Mouse (Mus musculus) midbrain, embryonic 11.5 days (tissue): ENCODE measurements around the gene Slc22a18. TPM values are rescaled to one million over a fixed set of nuclear protein-coding genes. Genes with fewer than 3 reads are reported as not detected.

ENCODE experiments used
- ATAC-seq: fragments of 200-750 bp; cut with Nextera tagmentation; 2 replicates; pipeline ENCODE4 v1.8.0; 2017; ENCODE audit warnings: moderate TSS enrichment, moderate library complexity; ENCODE audit not compliant: low FRiP score
- DNase-seq: peaks from one replicate; pipeline ENCODE4 v3.0.0; 2015; ENCODE audit warnings: low spot score; ENCODE audit errors: missing footprints
- H3K27ac ChIP-seq: fragments of 300-500 bp; sonication (generic); 2 replicates; pipeline ENCODE4 v1.5.1; 2014; ENCODE audit warnings: low read depth, low read length
- H3K27me3 ChIP-seq: fragments of 300-500 bp; sonication (generic); 2 replicates; pipeline ENCODE4 v1.6.1; 2014; ENCODE audit warnings: mild to moderate bottlenecking, low read length, moderate library complexity, mixed read lengths; ENCODE audit not compliant: control insufficient read depth, insufficient read depth
- H3K36me3 ChIP-seq: fragments of 300-500 bp; sonication (generic); 2 replicates; pipeline ENCODE4 v1.6.1; 2014; ENCODE audit warnings: mild to moderate bottlenecking, low read length, moderate library complexity, mixed read lengths; ENCODE audit not compliant: control insufficient read depth, insufficient read depth
- H3K4me1 ChIP-seq: fragments of 300-500 bp; sonication (generic); 2 replicates; pipeline ENCODE4 v1.6.1; 2014; ENCODE audit warnings: low read length; ENCODE audit not compliant: control insufficient read depth, insufficient read depth
- H3K4me2 ChIP-seq: fragments of 300-500 bp; sonication (generic); 2 replicates; pipeline ENCODE4 v1.6.1; 2014; ENCODE audit warnings: mild to moderate bottlenecking, moderate library complexity
- H3K4me3 ChIP-seq: fragments of 300-500 bp; sonication (generic); 2 replicates; pipeline ENCODE4 v1.5.1; 2014; ENCODE audit warnings: low read depth, low read length
- H3K9ac ChIP-seq: fragments of 300-500 bp; sonication (generic); 2 replicates; pipeline ENCODE4 v1.6.1; 2014; ENCODE audit warnings: low read length
- H3K9me3 ChIP-seq: fragments of 300-500 bp; sonication (generic); 2 replicates; pipeline ENCODE4 v1.6.1; 2016; ENCODE audit warnings: low read length; ENCODE audit not compliant: control insufficient read depth
- WGBS: fragments of 180-500 bp; shearing (Covaris S2); extraction: QIAGEN DNeasy Blood & Tissue Kit; methylation state at CpG from one replicate; pipeline ENCODE4 v1.1.7; 2014; 5-methylcytosine and 5-hydroxymethylcytosine counted together
- polyA plus RNA-seq: library from polyadenylated mRNA; unstranded; fragments of >200 nt; fragmentation: Nextera tagmentation; extraction: Ambion mirVana; gene quantifications from 2 replicates; pipeline ENCODE4 v1.2.1, GENCODE M21; 2014

Gene Slc22a18
- polyA plus RNA-seq, 1 experiment from 2014 or later = 0.16 TPM

DNA sequence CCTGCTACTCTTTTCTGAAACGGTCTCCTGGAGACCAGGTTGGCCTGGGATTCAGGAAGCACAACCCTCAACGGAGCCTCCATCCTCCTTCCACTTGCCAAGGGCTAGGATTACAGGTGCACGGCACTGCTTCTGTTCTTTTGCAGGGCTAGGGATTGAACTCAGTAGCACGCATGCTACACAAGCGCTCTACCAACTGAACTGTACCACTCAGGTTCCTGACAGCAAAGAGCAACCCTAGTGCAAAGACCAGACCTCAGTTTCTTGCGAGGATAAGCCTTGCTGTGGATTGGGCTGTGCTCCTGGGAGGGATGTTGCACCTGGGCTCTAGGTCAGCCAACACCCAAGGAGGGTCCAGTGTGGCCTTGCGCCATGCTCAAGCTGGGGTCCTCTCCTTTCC is 32.7 kb downstream of the Slc22a18 start:
- Histone ChIP-seq H3K4me3 (no peak overlapping the region), H3K27me3 (peaks cover 30% of the 10 kb centered on the region), H3K36me3 (no peaks in the 10 kb centered on the region), H3K4me1 (peaks cover 5% of the 10 kb centered on the region; the same call in 1 of the 2 replicates), H3K9me3 (no peaks in the 10 kb centered on the region), H3K27ac (no peak overlapping the region), H3K4me2 (no peak overlapping the region), H3K9ac (no peak overlapping the region)
- 69% methylated on average over 7 of the region's 7 CpGs for WGBS
- DNase-seq (no peak), ATAC-seq (no peak)

DNA sequence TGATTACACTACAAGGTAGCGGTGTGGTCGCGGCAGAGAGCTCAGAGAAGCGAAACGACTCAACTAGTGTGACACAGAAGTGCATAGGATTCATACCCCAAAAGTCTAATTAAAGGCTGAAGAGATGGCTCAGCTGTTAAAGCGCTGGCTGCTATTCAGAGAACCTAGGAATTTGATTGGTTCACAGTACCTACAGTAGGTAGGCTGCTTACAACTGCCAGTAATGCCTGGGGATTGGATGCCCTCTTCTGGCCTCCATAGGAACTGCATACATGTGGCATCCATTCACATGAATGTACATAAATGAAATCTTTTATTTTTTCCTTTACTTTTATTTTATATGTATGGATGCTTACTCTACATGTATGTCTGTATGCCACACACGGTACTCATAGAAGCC is 33.1 kb downstream of the Slc22a18 start:
- WGBS = 30% methylated on average over 7 of the region's 7 CpGs
- ATAC-seq = no peak
- Histone ChIP-seq H3K27ac (no peak overlapping the region), H3K27me3 (peaks cover 26% of the 10 kb centered on the region), H3K9ac (no peak overlapping the region), H3K4me1 (peaks cover 5% of the 10 kb centered on the region; the same call in 1 of the 2 replicates), H3K9me3 (no peaks in the 10 kb centered on the region), H3K36me3 (no peaks in the 10 kb centered on the region), H3K4me2 (no peak overlapping the region), H3K4me3 (no peak overlapping the region)
- DNase-seq = peak; percentile 92

DNA sequence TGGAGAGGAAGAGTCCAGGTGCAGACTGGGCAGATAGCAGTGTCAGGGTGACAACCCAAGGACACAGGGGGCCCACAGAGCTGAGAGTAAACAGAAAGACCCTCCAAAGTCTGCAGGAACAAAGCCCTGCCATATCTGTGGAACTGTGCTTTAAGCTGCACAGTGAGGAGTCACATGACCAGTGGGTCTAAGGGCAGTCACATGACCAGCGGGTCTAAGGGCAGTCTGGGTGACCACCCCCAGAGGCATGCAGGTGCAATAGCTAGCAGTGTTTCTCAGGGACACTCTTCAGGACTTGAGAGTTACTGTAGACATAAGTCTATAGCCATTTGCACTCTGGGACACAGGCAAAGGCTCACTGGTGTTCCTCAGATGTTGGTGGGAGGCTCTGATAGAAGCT is 36.0 kb downstream of the Slc22a18 start:
- no peak overlapping the region for H3K27ac ChIP-seq
- WGBS = 63% methylated on average over 1 of the region's 1 CpGs
- no peak for ATAC-seq

DNA sequence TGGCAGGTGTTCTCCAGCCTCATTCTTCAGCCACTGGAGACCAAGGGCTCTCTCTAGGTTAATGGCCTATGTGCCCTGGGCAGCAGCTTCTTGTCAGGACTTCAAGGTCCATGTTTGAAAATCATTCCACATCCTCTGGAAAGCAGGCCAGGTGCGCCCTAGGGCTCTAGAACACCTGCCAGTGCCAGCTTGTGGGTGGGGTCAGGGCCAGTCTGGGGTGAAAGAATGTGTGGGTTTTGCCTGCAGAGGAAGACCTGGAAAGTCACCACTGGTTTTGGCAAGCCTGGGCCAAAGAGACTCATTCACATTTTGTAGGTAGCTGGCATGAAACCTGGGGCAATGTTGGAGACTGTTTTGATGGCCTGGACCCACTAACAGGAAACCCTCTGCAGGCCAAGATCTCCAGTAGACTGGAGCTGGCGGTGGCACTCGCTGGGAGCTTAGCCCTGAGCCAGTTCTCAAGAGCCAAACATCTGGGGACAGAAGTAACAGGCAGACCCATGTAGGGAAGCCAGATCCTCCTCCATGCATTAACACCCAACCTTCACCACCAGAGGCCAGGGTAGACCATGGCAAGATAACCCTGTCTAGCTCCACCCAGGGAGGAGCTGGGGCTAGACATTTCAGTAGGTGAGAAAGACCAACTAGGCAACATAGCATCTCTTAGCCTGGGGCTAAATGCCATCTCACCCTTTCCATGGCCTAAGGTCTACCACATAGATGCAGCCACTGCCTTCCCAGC is 37.2 kb downstream of the Slc22a18 start:
- DNase-seq (no peak), ATAC-seq (no peak)
- Histone ChIP-seq H3K27me3 (no peaks in the 10 kb centered on the region), H3K27ac (no peak overlapping the region), H3K9me3 (no peaks in the 10 kb centered on the region), H3K4me3 (no peak overlapping the region), H3K4me2 (no peak overlapping the region), H3K36me3 (peaks cover 21% of the 10 kb centered on the region), H3K4me1 (no peaks in the 10 kb centered on the region), H3K9ac (no peak overlapping the region)
- WGBS = 90% methylated on average over 3 of the region's 3 CpGs

More for the DNA sequence above, 36.0 kb downstream of the Slc22a18 start:
- Histone ChIP-seq H3K9ac (no peak overlapping the region), H3K27me3 (no peaks in the 10 kb centered on the region), H3K4me2 (no peak overlapping the region), H3K36me3 (peaks cover 17% of the 10 kb centered on the region), H3K4me3 (no peak overlapping the region), H3K9me3 (no peaks in the 10 kb centered on the region), H3K4me1 (no peaks in the 10 kb centered on the region)
- no peak for DNase-seq

DNA sequence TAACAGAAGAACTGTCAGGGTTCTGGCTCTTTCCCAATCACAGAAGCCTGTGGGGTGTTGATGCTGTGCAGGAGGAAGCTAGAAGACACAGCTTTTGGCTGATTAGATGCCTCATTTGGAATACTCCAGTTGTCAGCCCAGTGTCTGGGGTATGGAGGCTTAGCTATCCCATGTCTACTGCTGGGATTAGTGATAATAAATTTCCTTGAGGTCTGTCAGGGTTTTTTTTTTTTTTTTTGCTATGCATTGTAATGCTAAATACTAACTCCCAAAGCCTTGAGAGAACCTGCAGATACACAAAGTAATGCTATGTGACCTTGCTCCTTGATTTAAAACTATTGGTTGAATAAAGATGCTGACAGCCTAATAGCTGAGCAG is 37.8 kb downstream of the Slc22a18 start:
- Histone ChIP-seq H3K27ac (no peak overlapping the region), H3K9me3 (no peaks in the 10 kb centered on the region)
- no peak for ATAC-seq

DNA sequence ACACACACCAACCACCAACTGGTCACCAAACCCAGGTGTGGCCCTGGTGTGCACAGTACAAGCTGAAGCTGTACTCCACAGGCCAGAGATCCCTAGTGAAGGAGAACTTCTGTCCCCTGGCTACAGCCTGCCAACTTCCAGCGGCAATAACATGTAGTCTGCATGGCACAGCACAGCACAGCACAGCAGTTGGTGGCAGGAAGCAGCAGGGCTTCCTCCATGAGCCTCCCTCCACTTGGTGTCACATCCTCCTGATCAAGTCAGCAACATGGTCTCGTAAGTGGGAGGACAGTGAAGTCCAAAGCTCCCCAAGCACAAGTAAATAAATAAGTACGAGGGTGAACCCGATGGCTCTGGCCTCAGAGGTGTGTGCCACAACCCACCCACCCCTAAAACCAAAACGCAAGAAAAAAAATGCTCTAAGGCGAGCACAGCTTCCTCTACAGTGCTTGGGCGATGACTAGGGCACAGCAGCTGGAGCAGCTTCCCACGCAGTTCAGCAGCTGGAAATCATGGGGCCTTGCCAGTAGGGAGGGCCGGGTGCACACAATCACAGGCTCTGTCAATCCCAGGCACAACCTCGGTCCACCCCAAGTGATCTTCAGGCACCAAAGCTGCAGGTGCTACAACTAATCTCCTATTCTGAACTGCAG is 40.4 kb downstream of the Slc22a18 start:
- no peaks in the 10 kb centered on the region for H3K27me3 ChIP-seq
- DNase-seq (no peak), ATAC-seq (no peak)
- H3K9me3 ChIP-seq = no peaks in the 10 kb centered on the region
- no peak overlapping the region for H3K4me3 ChIP-seq
- H3K27ac ChIP-seq = no peak overlapping the region
- peaks cover 38% of the 10 kb centered on the region for H3K36me3 ChIP-seq
- no peak overlapping the region for H3K4me2 ChIP-seq
- no peaks in the 10 kb centered on the region for H3K4me1 ChIP-seq
- WGBS = 91% methylated on average over 10 of the region's 10 CpGs
- no peak overlapping the region for H3K9ac ChIP-seq

More for the DNA sequence above, 37.8 kb downstream of the Slc22a18 start:
- H3K9ac ChIP-seq = no peak overlapping the region
- peaks cover 21% of the 10 kb centered on the region for H3K36me3 ChIP-seq
- no peak overlapping the region for H3K4me2 ChIP-seq
- H3K4me1 ChIP-seq = no peaks in the 10 kb centered on the region
- no peak for DNase-seq
- H3K27me3 ChIP-seq = no peaks in the 10 kb centered on the region
- H3K4me3 ChIP-seq = no peak overlapping the region

DNA sequence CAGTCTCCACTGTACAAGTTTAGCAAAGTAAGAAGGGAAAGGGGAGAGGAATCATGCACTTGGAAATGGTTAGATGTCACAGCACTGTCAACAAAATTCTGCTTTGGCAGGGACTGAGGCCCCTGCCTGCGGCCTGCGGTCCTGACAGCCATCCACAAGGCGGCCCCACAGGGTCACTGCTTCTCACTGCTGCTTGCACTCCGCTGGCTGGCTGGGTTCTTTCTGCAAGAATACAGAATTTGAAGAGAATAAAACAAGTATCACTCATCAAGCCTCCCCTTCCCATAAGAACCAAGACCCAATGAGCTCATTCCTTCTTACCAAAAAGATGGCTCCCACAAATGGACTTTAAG is 40.9 kb downstream of the Slc22a18 start:
- no peak for ATAC-seq

DNA sequence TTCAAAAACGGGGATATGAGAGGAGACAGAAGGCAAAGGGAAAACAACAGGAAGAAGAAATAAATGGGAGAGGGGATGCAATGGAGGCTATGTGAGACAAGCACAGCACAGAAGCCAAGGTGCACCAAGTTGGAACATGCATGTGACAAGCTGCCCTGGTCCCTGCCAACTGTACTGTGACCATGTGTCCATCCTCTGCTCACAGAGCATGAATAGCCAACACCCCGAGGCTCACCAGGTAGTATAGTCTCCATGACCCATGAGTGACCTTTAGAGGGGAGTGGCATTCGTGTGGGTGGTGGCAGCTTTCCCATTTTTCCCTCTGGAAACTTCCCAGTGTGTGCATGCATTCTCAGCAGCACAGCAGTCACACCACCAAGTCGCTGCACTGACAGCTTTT is 45.8 kb downstream of the Slc22a18 start:
- H3K4me1 ChIP-seq = no peaks in the 10 kb centered on the region
- ATAC-seq (no peak), DNase-seq (no peak)
- H3K27me3 ChIP-seq = no peaks in the 10 kb centered on the region
- peaks cover 44% of the 10 kb centered on the region for H3K36me3 ChIP-seq
- no peak overlapping the region for H3K9ac ChIP-seq
- H3K4me2 ChIP-seq = no peak overlapping the region
- no peak overlapping the region for H3K4me3 ChIP-seq
- no peaks in the 10 kb centered on the region for H3K9me3 ChIP-seq
- 92% methylated on average over 4 of the region's 4 CpGs for WGBS
- no peak overlapping the region for H3K27ac ChIP-seq

More for the DNA sequence above, 40.9 kb downstream of the Slc22a18 start:
- Histone ChIP-seq H3K4me2 (no peak overlapping the region), H3K9me3 (no peaks in the 10 kb centered on the region), H3K27me3 (no peaks in the 10 kb centered on the region), H3K4me1 (no peaks in the 10 kb centered on the region), H3K36me3 (peaks cover 43% of the 10 kb centered on the region), H3K27ac (no peak overlapping the region), H3K4me3 (no peak overlapping the region), H3K9ac (no peak overlapping the region)
- WGBS = 95% methylated on average over 4 of the region's 4 CpGs
- no peak for DNase-seq

DNA sequence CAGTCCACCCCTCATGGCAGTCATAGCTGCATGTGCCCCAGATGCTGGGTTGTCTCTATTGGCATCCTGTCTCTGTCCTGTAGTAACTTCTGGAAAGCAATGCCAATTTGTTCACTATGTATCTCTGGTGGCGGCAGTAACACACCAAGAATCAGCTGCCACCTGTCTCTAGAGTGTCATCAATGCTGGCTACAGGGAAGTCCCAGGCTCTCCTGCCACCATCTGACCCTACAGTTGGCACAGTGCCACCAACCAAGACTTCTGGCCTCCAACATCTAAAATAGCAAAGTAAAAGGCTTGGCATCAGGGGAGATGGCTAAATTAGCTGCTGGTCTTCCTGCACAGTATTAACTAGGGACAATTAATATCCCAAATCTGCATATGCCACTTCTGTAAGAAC is 58.9 kb downstream of the Slc22a18 start:
- H3K4me1 ChIP-seq = no peaks in the 10 kb centered on the region
- no peaks in the 10 kb centered on the region for H3K27me3 ChIP-seq
- no peak overlapping the region for H3K4me3 ChIP-seq
- WGBS = 92% methylated on average over 1 of the region's 1 CpGs
- ATAC-seq (no peak), DNase-seq (no peak)
- no peak overlapping the region for H3K4me2 ChIP-seq
- no peak overlapping the region for H3K9ac ChIP-seq
- no peaks in the 10 kb centered on the region for H3K9me3 ChIP-seq
- no peak overlapping the region for H3K27ac ChIP-seq
- peaks cover 58% of the 10 kb centered on the region for H3K36me3 ChIP-seq
